Mouse (Mus musculus) lung, embryonic 14.5 days (tissue): Measurements from ENCODE around the gene Magea1. TPM values are rescaled to one million over a fixed set of nuclear protein-coding genes. Genes with fewer than 3 reads are reported as not detected.
A peak's percentile ranks its signal among the peaks of the same experiment; 100 is the strongest.
"Not testable (repeated sequence)": the region's sequence is repeated elsewhere in the genome, so short reads cannot be mapped to it uniquely, and the experiment has no call there.

Source experiments
- ATAC-seq: fragments of 200-750 bp; cut with Nextera tagmentation; 2 replicates; pipeline ENCODE4 v1.8.0; 2017; ENCODE audit warnings: mild to moderate bottlenecking, moderate TSS enrichment, moderate library complexity; ENCODE audit not compliant: insufficient read depth
- DNase-seq: peaks from one replicate; pipeline ENCODE4 v3.0.0-alpha.2; 2015
- H3K27ac ChIP-seq: fragments of 300-500 bp; sonication (generic); 2 replicates; pipeline ENCODE4 v1.5.1; 2014; ENCODE audit warnings: low read depth, mild to moderate bottlenecking, moderate library complexity
- H3K27me3 ChIP-seq: fragments of 300-500 bp; sonication (generic); 2 replicates; pipeline ENCODE4 v1.6.1; 2014; ENCODE audit warnings: low read length, control low read depth; ENCODE audit not compliant: insufficient read depth
- H3K36me3 ChIP-seq: fragments of 300-500 bp; sonication (generic); 2 replicates; pipeline ENCODE4 v1.6.1; 2014; ENCODE audit warnings: control low read depth; ENCODE audit not compliant: insufficient read depth
- H3K4me1 ChIP-seq: fragments of 300-500 bp; sonication (generic); 2 replicates; pipeline ENCODE4 v1.6.1; 2014; ENCODE audit warnings: antibody characterized with exemption, control low read depth; ENCODE audit not compliant: insufficient read depth
- H3K4me2 ChIP-seq: fragments of 300-500 bp; sonication (generic); 2 replicates; pipeline ENCODE4 v1.6.1; 2014; ENCODE audit warnings: mild to moderate bottlenecking
- H3K4me3 ChIP-seq: fragments of 300-500 bp; sonication (generic); 2 replicates; pipeline ENCODE4 v1.5.1; 2014; ENCODE audit warnings: low read depth, low read length
- H3K9ac ChIP-seq: fragments of 300-500 bp; sonication (generic); 2 replicates; pipeline ENCODE4 v1.6.1; 2014
- H3K9me3 ChIP-seq: fragments of 300-500 bp; sonication (generic); 2 replicates; pipeline ENCODE4 v1.6.1; 2016; ENCODE audit warnings: low read depth, low read length, control low read depth
- CTCF ChIP-seq: IDR thresholded peaks from 2 replicates; pipeline ENCODE4 v1.5.1; 2016; ENCODE audit warnings: antibody characterized with exemption, low read depth
- WGBS: fragments of 180-500 bp; shearing (Covaris S2); extraction: QIAGEN DNeasy Blood & Tissue Kit; methylation state at CpG from one replicate; pipeline ENCODE4 v1.1.7; 2014; 5-methylcytosine and 5-hydroxymethylcytosine counted together
- polyA plus RNA-seq: library from polyadenylated mRNA; unstranded; fragments of >200 nt; fragmentation: Nextera tagmentation; extraction: Ambion mirVana; gene quantifications from 2 replicates; pipeline ENCODE4 v1.2.1, GENCODE M21; 2014

Magea1 gene
- polyA plus RNA-seq = not detected in 2 replicates

GRCm38 (mm10) chrX:155089693-155090092, at the start of gene Magea1:
Gene Magea1 (minus strand): TSS chrX:155089793.
- not testable (repeated sequence) for ATAC-seq

GRCm38 (mm10) chrX:155128312-155128711, 38.7 kb upstream of the Magea1 start, which contains the start of gene Cldn34b2:
Gene Cldn34b2 (minus strand): TSS chrX:155128412.
- not testable (repeated sequence) for H3K9ac ChIP-seq, H3K27me3 ChIP-seq, H3K4me2 ChIP-seq, H3K27ac ChIP-seq, DNase-seq, ATAC-seq, H3K4me3 ChIP-seq, H3K36me3 ChIP-seq, H3K4me1 ChIP-seq, H3K9me3 ChIP-seq
- WGBS = 80% methylated on average over 3 of the region's 3 CpGs

More at GRCm38 (mm10) chrX:155089693-155090092, at the start of gene Magea1:
- H3K9ac ChIP-seq, H3K27me3 ChIP-seq, DNase-seq, H3K27ac ChIP-seq, H3K36me3 ChIP-seq, H3K4me3 ChIP-seq, H3K4me1 ChIP-seq, H3K4me2 ChIP-seq, H3K9me3 ChIP-seq: not testable (repeated sequence)
- 93% methylated on average over 1 of the region's 2 CpGs for WGBS

GRCm38 (mm10) chrX:155098024-155098423, 8.4 kb upstream of the Magea1 start:
- no peak for ATAC-seq
- peak; percentile 45; the same call in 1 of the 2 replicates for TF ChIP-seq CTCF
- no peaks in the 10 kb centered on the region for H3K9me3 ChIP-seq
- no peak overlapping the region for H3K4me2 ChIP-seq
- H3K27ac ChIP-seq = no peak overlapping the region
- no peaks in the 10 kb centered on the region for H3K27me3 ChIP-seq
- no peaks in the 10 kb centered on the region for H3K4me1 ChIP-seq
- H3K36me3 ChIP-seq = no peaks in the 10 kb centered on the region
- peak; percentile 43 for DNase-seq
- H3K9ac ChIP-seq = no peak overlapping the region
- H3K4me3 ChIP-seq = no peak overlapping the region

- not testable (repeated sequence) for H3K4me1 ChIP-seq, DNase-seq, H3K27ac ChIP-seq, H3K36me3 ChIP-seq, H3K9me3 ChIP-seq, H3K4me3 ChIP-seq, ATAC-seq, H3K27me3 ChIP-seq, H3K9ac ChIP-seq, H3K4me2 ChIP-seq
- 75% methylated on average over 2 of the region's 4 CpGs for WGBS
Observed at GRCm38 (mm10) chrX:155093566-155093965, 4.0 kb upstream of the Magea1 start, which contains the start of gene Magea2. Gene Magea2 (minus strand): TSS chrX:155093666.

- 83% methylated on average over 13 of the region's 16 CpGs for WGBS
- ATAC-seq, H3K36me3 ChIP-seq, H3K9me3 ChIP-seq, H3K9ac ChIP-seq, H3K4me3 ChIP-seq, H3K4me1 ChIP-seq, H3K4me2 ChIP-seq, H3K27ac ChIP-seq, H3K27me3 ChIP-seq, DNase-seq: not testable (repeated sequence)
Observed at GRCm38 (mm10) chrX:155063045-155063444, 26.5 kb downstream of the Magea1 start, which contains the start of gene Magea5. Gene Magea5 (minus strand): TSS chrX:155063145.

Other genes with a start within 250 kb of the Magea1 start
- not detected in 2 replicates for gene Cldn34b1, start 199.5 kb downstream of the Magea1 start, polyA plus RNA-seq
- not detected in 2 replicates for gene Magea6, start 153.8 kb downstream of the Magea1 start, polyA plus RNA-seq
- not detected in 2 replicates for gene Magea3, start 140.3 kb downstream of the Magea1 start, polyA plus RNA-seq
- not detected in 2 replicates for gene Magea8, start 93.9 kb downstream of the Magea1 start, polyA plus RNA-seq
- gene Magea5, start 26.6 kb downstream of the Magea1 start, polyA plus RNA-seq = not detected in 2 replicates
- gene Magea2, start 3.9 kb upstream of the Magea1 start, polyA plus RNA-seq = not detected in 2 replicates
- not detected in 2 replicates for gene Cldn34b2, start 38.6 kb upstream of the Magea1 start, polyA plus RNA-seq
- 110 and 129 TPM in 2 replicates for gene Sat1, start 126.7 kb upstream of the Magea1 start, polyA plus RNA-seq
- gene Acot9, start 172.7 kb upstream of the Magea1 start, polyA plus RNA-seq = 46.1 and 46.8 TPM in 2 replicates